ENCODE assay signal across 20 mouse cellular contexts in the genomic region with DNA sequence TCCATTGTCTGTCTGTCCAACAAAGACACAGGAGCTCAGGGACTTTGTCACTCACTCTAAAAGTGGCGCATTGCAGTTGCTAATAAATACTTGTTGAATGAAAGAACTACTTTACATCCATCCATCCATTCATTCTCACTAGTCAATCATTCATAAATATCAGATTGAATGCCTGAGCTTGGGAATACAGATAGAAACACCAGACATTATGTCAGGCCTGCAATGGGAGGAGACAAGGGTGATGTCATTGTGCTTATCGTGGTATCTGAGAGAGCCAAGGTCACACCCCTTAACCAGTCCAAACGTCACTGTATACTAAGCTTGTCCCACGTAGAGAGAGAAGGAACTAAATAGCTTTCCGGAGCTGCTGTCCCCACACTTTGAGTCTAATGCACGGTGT. TPM values are rescaled to one million over a fixed set of nuclear protein-coding genes. Genes with fewer than 3 reads are reported as not detected.
DNase-seq lines count a peak whose midpoint lies in the region; ATAC-seq and TF ChIP-seq lines count a peak whose summit lies in the region.
"Had no signal": no experiment of that assay in that cellular context is flagged by ENCODE, and none has a peak within 500 bp of the region (broad histone marks: within the 10 kb centered on the region; RNA-seq: fewer than 3 reads in every experiment).

A gene (plus strand): TSS at position 301 of the 400 bp plus-strand sequence.

- no peak for TF ChIP-seq CTCF in layer of hippocampus, adult 2 months (conservative IDR thresholded peaks at IDR 0.05)
- no peak for TF ChIP-seq CTCF in brain, embryonic 14.5 days (IDR thresholded peaks at IDR 0.05; ENCODE audit: borderline replicate concordance, extremely low read depth, insufficient read depth, insufficient read length)

- WGBS in forebrain, embryonic 16.5 days: 91% methylated on average over 6 of the region's 6 CpGs
- 89% methylated on average over 6 of the region's 6 CpGs for WGBS in forebrain, embryonic 13.5 days

- no peaks in the 10 kb centered on the region for H3K27me3 ChIP-seq in forebrain, embryonic 16.5 days (replicated peaks; ENCODE audit: control insufficient read depth, insufficient read depth, low read length)
- H3K27me3 ChIP-seq in forebrain, embryonic 13.5 days: no peaks in the 10 kb centered on the region
- H3K27me3 ChIP-seq: limb, embryonic 13.5 days had no signal

- no peaks in the 10 kb centered on the region for H3K36me3 ChIP-seq in forebrain, embryonic 16.5 days (ENCODE audit: control insufficient read depth, insufficient read depth)
- H3K36me3 ChIP-seq in forebrain, embryonic 13.5 days (ENCODE audit: poor library complexity, severe bottlenecking): no peaks in the 10 kb centered on the region
- H3K36me3 ChIP-seq: embryonic facial prominence, embryonic 13.5 days; limb, embryonic 13.5 days had no signal

- no peak within 1 kb of the TSS for H3K4me3 ChIP-seq in forebrain, embryonic 16.5 days (replicated peaks; ENCODE audit: low read length)
- H3K4me3 ChIP-seq in forebrain, embryonic 13.5 days: no peak within 1 kb of the TSS
- H3K4me3 ChIP-seq in layer of hippocampus, adult 2 months: no peak within 1 kb of the TSS
- H3K4me3 ChIP-seq: embryonic facial prominence, embryonic 13.5 days; limb, embryonic 13.5 days had no signal

- ATAC-seq in forebrain, embryonic 16.5 days: no peak
- no peak for ATAC-seq in forebrain, embryonic 13.5 days
- ATAC-seq: inflammation-experienced regulatory T-cells, adult 6 months had no signal

- H3K4me1 ChIP-seq in forebrain, embryonic 16.5 days (replicated peaks; ENCODE audit: control insufficient read depth, insufficient read depth, low read length): peaks cover 18% of the 10 kb centered on the region
- peaks cover 25% of the 10 kb centered on the region for H3K4me1 ChIP-seq in forebrain, embryonic 13.5 days

- no peak for DNase-seq in layer of hippocampus, adult 2 months (ENCODE audit: low spot score in 2 of 2)
- DNase-seq in layer of hippocampus, adult 9-10 months (ENCODE audit: low spot score): no peak
- no peak for DNase-seq in brain, embryonic 14.5 days (ENCODE audit: low read depth)
- DNase-seq in left cerebral cortex, postnatal 25 days (ENCODE audit: low spot score in 2 of 2): no peak
- no peak for DNase-seq in retina, embryonic 14.5 days (ENCODE audit: low spot score)
- DNase-seq in cerebellum, adult 11 months: no peak
- DNase-seq: adrenal gland, postnatal 10 days; cerebellum, postnatal 25 days; gastrocnemius, postnatal 36 days; lung, postnatal 4 days; right cerebral cortex, postnatal 25 days; thymus, adult 18-20 months had no signal

- H3K9ac ChIP-seq in forebrain, embryonic 16.5 days (replicated peaks; ENCODE audit: low read depth, low read length): no peak within 1 kb of the TSS
- H3K9ac ChIP-seq in forebrain, embryonic 13.5 days: no peak within 1 kb of the TSS
- H3K9ac ChIP-seq: embryonic facial prominence, embryonic 13.5 days; limb, embryonic 13.5 days had no signal

- H3K9me3 ChIP-seq in forebrain, embryonic 16.5 days (ENCODE audit: control insufficient read depth, low read length): no peaks in the 10 kb centered on the region
- H3K9me3 ChIP-seq in forebrain, embryonic 13.5 days (replicated peaks): 0 out of 2 replicates have a peak, but pooled peaks cover 3% of the 10 kb centered on the region
- H3K9me3 ChIP-seq: embryonic facial prominence, embryonic 13.5 days; limb, embryonic 13.5 days had no signal

- no peak within 1 kb of the TSS for H3K27ac ChIP-seq in forebrain, embryonic 16.5 days (ENCODE audit: low read length)
- H3K27ac ChIP-seq in forebrain, embryonic 13.5 days: no peak within 1 kb of the TSS
- H3K27ac ChIP-seq in layer of hippocampus, adult 2 months: no peak within 1 kb of the TSS
- H3K27ac ChIP-seq: embryonic facial prominence, embryonic 13.5 days; limb, embryonic 13.5 days had no signal

- intact Hi-C loops in left cerebral cortex, postnatal 25 days (cut with DNase I): no loop called here

- no peak within 1 kb of the TSS for H3K4me2 ChIP-seq in forebrain, embryonic 16.5 days (ENCODE audit: low read length)
- H3K4me2 ChIP-seq in forebrain, embryonic 13.5 days: no peak within 1 kb of the TSS
- H3K4me2 ChIP-seq: embryonic facial prominence, embryonic 13.5 days; limb, embryonic 13.5 days had no signal

- TF ChIP-seq POLR2A in brain, embryonic 14.5 days (IDR thresholded peaks at IDR 0.05; ENCODE audit: borderline replicate concordance, extremely low read depth, insufficient read depth, insufficient read length, poor library complexity, severe bottlenecking): no peak

RNA-seq across cellular contexts. Expression of the gene that starts here (rescaled TPM):
- 17.0 and 18.6 TPM in 2 replicates for polyA plus RNA-seq in forebrain, embryonic 16.5 days (2015; fragmentation: Nextera tagmentation; extraction: Ambion mirVana)
- polyA plus RNA-seq in forebrain, embryonic 13.5 days (2015; fragmentation: Nextera tagmentation; extraction: Ambion mirVana): 7.7 and 7.8 TPM in 2 replicates
- 100 to 1,000 TPM; 105 to 108 TPM for total RNA-seq in layer of hippocampus, adult 2 months (2021)
- polyA plus RNA-seq in brain, embryonic 14.5 days (2012; rRNA removed): 67.2 and 71.3 TPM in 2 replicates
- 100 to 1,000 TPM in 1 of 2 experiments, 10 to 100 TPM in 1; 99.5 to 102 TPM for total RNA-seq in left cerebral cortex, postnatal 25 days (2021)
- total RNA-seq: gastrocnemius, postnatal 36 days had no signal
- polyA plus RNA-seq: heart, embryonic 14.5 days; inflammation-experienced regulatory T-cells, adult 6 months; kidney, embryonic 16.5 days; limb, embryonic 13.5 days; liver, embryonic 16.5 days had no signal
